Mouse (Mus musculus) embryonic facial prominence, embryonic 10.5 days (tissue): ENCODE data around the gene Zfp955a. TPM values are rescaled to one million over a fixed set of nuclear protein-coding genes. Genes with fewer than 3 reads are reported as not detected.
"Not testable (repeated sequence)": the region's sequence is repeated elsewhere in the genome, so short reads cannot be mapped to it uniquely, and the experiment has no call there.

Source experiments
- DNase-seq: peaks from one replicate; pipeline ENCODE4 v3.0.0-alpha.2; 2017; ENCODE audit warnings: low spot score
- H3K27ac ChIP-seq: fragments of 300-500 bp; sonication (generic); replicated peaks from 2 replicates; pipeline ENCODE4 v1.5.1; 2016; ENCODE audit warnings: mild to moderate bottlenecking
- H3K27me3 ChIP-seq: fragments of 300-500 bp; sonication (generic); replicated peaks from 2 replicates; pipeline ENCODE4 v1.6.1; 2016; ENCODE audit warnings: low read depth, mild to moderate bottlenecking; ENCODE audit not compliant: poor library complexity, severe bottlenecking
- H3K36me3 ChIP-seq: fragments of 300-500 bp; sonication (generic); replicated peaks from 2 replicates; pipeline ENCODE4 v1.6.1; 2016; ENCODE audit warnings: mild to moderate bottlenecking, moderate library complexity
- H3K4me1 ChIP-seq: fragments of 300-500 bp; sonication (generic); 2 replicates; pipeline ENCODE4 v1.6.1; 2016
- H3K4me3 ChIP-seq: fragments of 300-500 bp; sonication (generic); 2 replicates; pipeline ENCODE4 v1.5.1; 2016; ENCODE audit warnings: mild to moderate bottlenecking, moderate library complexity
- H3K9me3 ChIP-seq: fragments of 300-500 bp; sonication (generic); 2 replicates; pipeline ENCODE4 v1.6.1; 2016; ENCODE audit warnings: mild to moderate bottlenecking
- WGBS: fragments of 180-500 bp; shearing (Covaris S2); methylation state at CpG from one replicate; pipeline ENCODE4 v1.1.7; 2016; 5-methylcytosine and 5-hydroxymethylcytosine counted together
- polyA plus RNA-seq: library from polyadenylated mRNA; unstranded; fragments of >200 nt; fragmentation: Nextera tagmentation; extraction: Ambion mirVana; gene quantifications from 2 replicates; pipeline ENCODE4 v1.2.1, GENCODE M21; 2016

Gene Zfp955a
- 18.4 and 18.5 TPM in 2 replicates for polyA plus RNA-seq

GRCm38 (mm10) chr17:33254530-33255318 lies at the start of gene Zfp955a:
TSS of gene Zfp955a (minus strand) at chr17:33255145.
- not testable (repeated sequence) for H3K4me3 ChIP-seq, H3K9me3 ChIP-seq, H3K36me3 ChIP-seq, H3K4me1 ChIP-seq, H3K27ac ChIP-seq, H3K27me3 ChIP-seq, DNase-seq
- WGBS, result 49% methylated on average over 1 of the region's 34 CpGs

- not testable (repeated sequence) for H3K27ac ChIP-seq, H3K27me3 ChIP-seq, H3K36me3 ChIP-seq, DNase-seq, H3K4me3 ChIP-seq, H3K4me1 ChIP-seq, H3K9me3 ChIP-seq
- no CpG with 5 or more reads among the region's 9 CpGs for WGBS
Observed at GRCm38 (mm10) chr17:33289876-33290149, 34.9 kb upstream of the Zfp955a start.

- WGBS, result no CpG with 5 or more reads among the region's 25 CpGs
- H3K4me1 ChIP-seq, DNase-seq, H3K9me3 ChIP-seq, H3K27me3 ChIP-seq, H3K27ac ChIP-seq, H3K36me3 ChIP-seq, H3K4me3 ChIP-seq: not testable (repeated sequence)
Observed at GRCm38 (mm10) chr17:33289039-33289875, 34.3 kb upstream of the Zfp955a start, which contains the start of gene Zfp955b. TSS of gene Zfp955b (plus strand) at chr17:33289544.

- Histone ChIP-seq H3K9me3 (no peaks in the 10 kb centered on the region; the same call in 1 of the 2 replicates), H3K36me3 (no peaks in the 10 kb centered on the region), H3K27ac (no peak overlapping the region), H3K27me3 (no peaks in the 10 kb centered on the region), H3K4me3 (no peak overlapping the region), H3K4me1 (no peaks in the 10 kb centered on the region)
- DNase-seq, result no peak
- 87% methylated on average over 9 of the region's 9 CpGs for WGBS
Observed at GRCm38 (mm10) chr17:33268907-33269306, 14.0 kb upstream of the Zfp955a start.

GRCm38 (mm10) chr17:33264376-33264775 lies 9.4 kb upstream of the Zfp955a start, which contains the start of gene Olfr63:
TSS of gene Olfr63 (plus strand) at chr17:33264676.
- no peaks in the 10 kb centered on the region for H3K9me3 ChIP-seq
- H3K4me1 ChIP-seq, result no peaks in the 10 kb centered on the region
- H3K27me3 ChIP-seq, result no peaks in the 10 kb centered on the region
- no peak for DNase-seq
- H3K4me3 ChIP-seq, result no peak within 1 kb of the TSS
- 77% methylated on average over 1 of the region's 1 CpGs for WGBS
- no peaks in the 10 kb centered on the region for H3K36me3 ChIP-seq
- no peak within 1 kb of the TSS for H3K27ac ChIP-seq

- not testable (repeated sequence) for H3K9me3 ChIP-seq, H3K4me3 ChIP-seq
- WGBS, result no CpG with 5 or more reads among the region's 2 CpGs
Observed at GRCm38 (mm10) chr17:33255319-33255657, 343 bp upstream of the Zfp955a start.

GRCm38 (mm10) chr17:33236646-33237045 lies 18.3 kb downstream of the Zfp955a start:
- not testable (repeated sequence) for H3K4me3 ChIP-seq, DNase-seq, H3K27me3 ChIP-seq, H3K4me1 ChIP-seq, H3K9me3 ChIP-seq, H3K27ac ChIP-seq
- peaks cover 28% of the 10 kb centered on the region for H3K36me3 ChIP-seq
- 98% methylated on average over 1 of the region's 1 CpGs for WGBS

More at GRCm38 (mm10) chr17:33255319-33255657, 343 bp upstream of the Zfp955a start:
- not testable (repeated sequence) for H3K27ac ChIP-seq, H3K4me1 ChIP-seq, DNase-seq, H3K36me3 ChIP-seq, H3K27me3 ChIP-seq

- Histone ChIP-seq H3K27me3 (no peaks in the 10 kb centered on the region), H3K9me3 (peaks cover 8% of the 10 kb centered on the region), H3K27ac (no peak within 1 kb of the TSS), H3K4me1 (no peaks in the 10 kb centered on the region), H3K4me3 (no peak within 1 kb of the TSS), H3K36me3 (no peaks in the 10 kb centered on the region)
- DNase-seq, result no peak
- WGBS, result 82% methylated on average over 2 of the region's 2 CpGs
Observed at GRCm38 (mm10) chr17:33221590-33221989, 33.4 kb downstream of the Zfp955a start, which contains the start of gene Olfr1564. TSS of gene Olfr1564 (minus strand) at chr17:33221690.

- H3K27me3 ChIP-seq, H3K4me3 ChIP-seq, H3K36me3 ChIP-seq, H3K27ac ChIP-seq, DNase-seq, H3K9me3 ChIP-seq, H3K4me1 ChIP-seq: not testable (repeated sequence)
- whole genome bisulfite sequencing, result no CpG with 5 or more reads among the region's 2 CpGs
Observed at GRCm38 (mm10) chr17:33191002-33191401, 63.9 kb downstream of the Zfp955a start, which contains the start of gene Olfr239. TSS of gene Olfr239 (plus strand) at chr17:33191302.

Other genes starting within 250 kb of the Zfp955a start
- gene Zfp763, start 221.7 kb downstream of the Zfp955a start, polyA plus RNA-seq, result 15.3 and 18.4 TPM in 2 replicates
- not detected in 2 replicates for gene 4921501E09Rik, start 187.1 kb downstream of the Zfp955a start, polyA plus RNA-seq
- 7.3 and 7.5 TPM in 2 replicates for gene Zfp563, start 165.8 kb downstream of the Zfp955a start, polyA plus RNA-seq
- gene Morc2b, start 115.5 kb downstream of the Zfp955a start, polyA plus RNA-seq, result 0.04 TPM in 1 of 2 replicates, not detected in the other
- gene Olfr55, start 86.7 kb downstream of the Zfp955a start, polyA plus RNA-seq, result not detected in 2 replicates
- not detected in 2 replicates for gene Olfr239, start 63.8 kb downstream of the Zfp955a start, polyA plus RNA-seq
- gene Olfr1564, start 33.5 kb downstream of the Zfp955a start, polyA plus RNA-seq, result not detected in 2 replicates
- 0.05 and 0.06 TPM in 2 replicates for gene Olfr63, start 9.5 kb upstream of the Zfp955a start, polyA plus RNA-seq
- gene Zfp955b, start 34.4 kb upstream of the Zfp955a start, polyA plus RNA-seq, result 10.2 and 11.6 TPM in 2 replicates
- 10.8 and 11.1 TPM in 2 replicates for gene Zfp81, start 103.7 kb upstream of the Zfp955a start, polyA plus RNA-seq
- 19.9 and 21.1 TPM in 2 replicates for gene Zfp101, start 139.5 kb upstream of the Zfp955a start, polyA plus RNA-seq
- gene Actl9, start 177.8 kb upstream of the Zfp955a start, polyA plus RNA-seq, result not detected in 2 replicates